In genomic region chr6:38144161-38144998, GRCm38 (mm10) we compare ENCODE assay signal across 9 mouse cellular contexts. TPM values are rescaled to one million over a fixed set of nuclear protein-coding genes. Genes with fewer than 3 reads are reported as not detected.
DNase-seq lines count a peak whose midpoint lies in the region; ATAC-seq and TF ChIP-seq lines count a peak whose summit lies in the region.
"Had no signal": no experiment of that assay in that cellular context is flagged by ENCODE, and none has a peak within 500 bp of the region (broad histone marks: within the 10 kb centered on the region; RNA-seq: fewer than 3 reads in every experiment).

No protein-coding gene starts in this region.

- peak overlapping the region; percentile 33; the same call in 1 of the 2 replicates for H3K27ac ChIP-seq in neural tube, embryonic 13.5 days (replicated peaks)
- peak overlapping the region; percentile 75 for H3K27ac ChIP-seq in heart, adult 2 months

- 60% methylated on average over 9 of the region's 9 CpGs for WGBS in neural tube, embryonic 13.5 days
- 20% methylated on average over 9 of the region's 9 CpGs for WGBS in heart, adult 2 months

- no peaks in the 10 kb centered on the region for H3K27me3 ChIP-seq in neural tube, embryonic 13.5 days
- no peaks in the 10 kb centered on the region for H3K27me3 ChIP-seq in heart, adult 2 months (ENCODE audit: control insufficient read depth, insufficient read depth, low read length)

- H3K4me2 ChIP-seq in neural tube, embryonic 13.5 days, result no peak overlapping the region

- 0 out of 2 replicates have a peak, but pooled peaks cover 16% of the 10 kb centered on the region for H3K4me1 ChIP-seq in neural tube, embryonic 13.5 days (replicated peaks)
- H3K4me1 ChIP-seq in heart, adult 2 months (ENCODE audit: control insufficient read depth, insufficient read depth, low read length), result peaks cover 12% of the 10 kb centered on the region

- no peak overlapping the region for H3K4me3 ChIP-seq in neural tube, embryonic 13.5 days
- no peak overlapping the region for H3K4me3 ChIP-seq in heart, adult 2 months

- no peak for TF ChIP-seq POLR2A in heart, adult 2 months (IDR thresholded peaks at IDR 0.05; ENCODE audit: insufficient read depth, low read depth, low read length)

- no peak for ATAC-seq in neural tube, embryonic 13.5 days (ENCODE audit: low read depth)

- peaks cover 80% of the 10 kb centered on the region for H3K36me3 ChIP-seq in neural tube, embryonic 13.5 days
- H3K36me3 ChIP-seq in heart, adult 2 months (ENCODE audit: control insufficient read depth, insufficient read depth, low read length), result no peaks in the 10 kb centered on the region

- H3K9ac ChIP-seq in neural tube, embryonic 13.5 days, result no peak overlapping the region
- no peak overlapping the region for H3K9ac ChIP-seq in heart, adult 2 months (ENCODE audit: low read depth, low read length)

- TF ChIP-seq EP300 in heart, adult 2 months (IDR thresholded peaks at IDR 0.05; ENCODE audit: insufficient read depth, low read depth, low read length), result no peak

- intact Hi-C loops in heart, adult 2 months (cut with DNase I), result no loop called here

- no peaks in the 10 kb centered on the region for H3K79me2 ChIP-seq in heart, adult 2 months (replicated peaks; ENCODE audit: control insufficient read depth, insufficient read depth, low read length)

- TF ChIP-seq CTCF in heart, adult 2 months (IDR thresholded peaks at IDR 0.05), result no peak

- no peaks in the 10 kb centered on the region for H3K9me3 ChIP-seq in neural tube, embryonic 13.5 days

- no peak for DNase-seq in neural tube, embryonic 10.5 days (ENCODE audit: extremely low spot score, low spot score)
- DNase-seq in heart, adult 2 months, result peak; percentile 65 to 79
- peak; percentile 88 for DNase-seq in kidney, postnatal 14 days
- peak; percentile 43 for DNase-seq in ovary, postnatal 36 days (ENCODE audit: low spot score)
- DNase-seq in left cerebral cortex, adult 18-20 months (ENCODE audit: low spot score in 2 of 2), result no peak
- DNase-seq in layer of hippocampus, postnatal 10 days (ENCODE audit: low spot score in 2 of 2), result no peak
- DNase-seq in T-cell, adult 2 months (ENCODE audit: low spot score), result no peak

RNA-seq across cellular contexts. Expression of gene Atp6v0a4, which starts 20.0 kb away (rescaled TPM):
- 0.29 and 0.31 TPM in 2 replicates for polyA plus RNA-seq in neural tube, embryonic 13.5 days (2015; fragmentation: Nextera tagmentation; extraction: Ambion mirVana)
- 1 to 10 TPM; 1.0 to 2.5 TPM for total RNA-seq in heart, adult 2 months (2021)
- polyA plus RNA-seq in heart, adult 2 months (2012; rRNA removed), result 0.67 and 1.4 TPM in 2 replicates
- 1 to 10 TPM; 1.4 to 2.0 TPM for total RNA-seq in left cerebral cortex, adult 18-20 months (2021)
- total RNA-seq in layer of hippocampus, postnatal 10 days (2021), result 1 to 10 TPM; 4.5 to 4.6 TPM

RNA-seq across cellular contexts. Expression of gene Tmem213, which starts 35.3 kb away (rescaled TPM):
- polyA plus RNA-seq in neural tube, embryonic 13.5 days (2015; fragmentation: Nextera tagmentation; extraction: Ambion mirVana), result not detected in 2 replicates
- not detected for total RNA-seq in heart, adult 2 months (2021)
- not detected in 2 replicates for polyA plus RNA-seq in heart, adult 2 months (2012; rRNA removed)
- total RNA-seq in left cerebral cortex, adult 18-20 months (2021), result not detected
- not detected for total RNA-seq in layer of hippocampus, postnatal 10 days (2021)
- total RNA-seq: left cerebral cortex, postnatal 10 days had no signal

Comparison
In these comparisons a context has a peak if more than half of its experiments do, and no peak if none do; other contexts are left out.
1. DNase-seq: peak in heart, adult 2 months (2 of 2), kidney, postnatal 14 days (single experiment) and ovary, postnatal 36 days (single experiment); none in neural tube, embryonic 10.5 days (single experiment), left cerebral cortex, adult 18-20 months (0 of 2), layer of hippocampus, postnatal 10 days (0 of 2) and T-cell, adult 2 months (single experiment).